Mouse (Mus musculus): ENCODE data around the gene Trim66. TPM values are rescaled to one million over a fixed set of nuclear protein-coding genes. Genes with fewer than 3 reads are reported as not detected.

The Trim66 gene
- 0.23 and 0.25 TPM in 2 replicates for polyA plus RNA-seq (2015; fragmentation: Nextera tagmentation; extraction: Ambion mirVana)

- no peaks in the 10 kb centered on the region for H3K36me3 ChIP-seq
- no peak within 1 kb of the TSS for H3K4me3 ChIP-seq
- H3K9ac ChIP-seq (replicated peaks) = no peak within 1 kb of the TSS
- peaks cover 12% of the 10 kb centered on the region for H3K4me1 ChIP-seq
- no peak for ATAC-seq (replicated peaks)
- WGBS = 91% methylated on average over 4 of the region's 4 CpGs
- H3K27me3 ChIP-seq = no peaks in the 10 kb centered on the region
- H3K4me2 ChIP-seq (replicated peaks) = no peak within 1 kb of the TSS
- peak within 1 kb of the TSS; percentile 1; the same call in 1 of the 2 replicates for H3K27ac ChIP-seq (replicated peaks)
- H3K9me3 ChIP-seq = no peaks in the 10 kb centered on the region
Measured at GRCm38 (mm10) chr7:109508034-109508433, at the start of gene Trim66. Trim66 (minus strand) TSS chr7:109508134.

- Histone ChIP-seq H3K4me1 (no peaks in the 10 kb centered on the region), H3K27me3 (no peaks in the 10 kb centered on the region), H3K36me3 (no peaks in the 10 kb centered on the region), H3K4me3 (no peak overlapping the region), H3K27ac (replicated peaks) (no peak overlapping the region), H3K9ac (replicated peaks) (no peak overlapping the region), H3K9me3 (no peaks in the 10 kb centered on the region), H3K4me2 (replicated peaks) (no peak overlapping the region)
- WGBS = 93% methylated on average over 5 of the region's 5 CpGs
- ATAC-seq (replicated peaks) = no peak
Measured at GRCm38 (mm10) chr7:109546726-109547125, 38.8 kb upstream of the Trim66 start.

GRCm38 (mm10) chr7:109546186-109546585 is 38.3 kb upstream of the Trim66 start:
- no peak overlapping the region for H3K27ac ChIP-seq (replicated peaks)
- no peaks in the 10 kb centered on the region for H3K36me3 ChIP-seq
- H3K27me3 ChIP-seq = no peaks in the 10 kb centered on the region
- WGBS = 88% methylated on average over 2 of the region's 2 CpGs
- ATAC-seq (replicated peaks) = no peak
- H3K4me2 ChIP-seq (replicated peaks) = no peak overlapping the region
- no peaks in the 10 kb centered on the region for H3K4me1 ChIP-seq
- H3K9me3 ChIP-seq = no peaks in the 10 kb centered on the region
- H3K4me3 ChIP-seq = no peak overlapping the region
- H3K9ac ChIP-seq (replicated peaks) = no peak overlapping the region

- no peaks in the 10 kb centered on the region for H3K36me3 ChIP-seq
- H3K27ac ChIP-seq (replicated peaks) = no peak overlapping the region
- no peak for ATAC-seq (replicated peaks)
- WGBS = 66% methylated on average over 10 of the region's 10 CpGs
- no peaks in the 10 kb centered on the region for H3K9me3 ChIP-seq
- H3K4me3 ChIP-seq = no peak overlapping the region
- H3K27me3 ChIP-seq = no peaks in the 10 kb centered on the region
- no peaks in the 10 kb centered on the region for H3K4me1 ChIP-seq
- no peak overlapping the region for H3K9ac ChIP-seq (replicated peaks)
- no peak overlapping the region for H3K4me2 ChIP-seq (replicated peaks)
Measured at GRCm38 (mm10) chr7:109545255-109545993, 37.5 kb upstream of the Trim66 start.

- WGBS = 80% methylated on average over 5 of the region's 5 CpGs
- no peak overlapping the region for H3K4me2 ChIP-seq (replicated peaks)
- H3K27me3 ChIP-seq = no peaks in the 10 kb centered on the region
- no peaks in the 10 kb centered on the region for H3K36me3 ChIP-seq
- H3K4me3 ChIP-seq = no peak overlapping the region
- ATAC-seq (replicated peaks) = no peak
- no peak overlapping the region for H3K9ac ChIP-seq (replicated peaks)
- H3K9me3 ChIP-seq = no peaks in the 10 kb centered on the region
- no peak overlapping the region for H3K27ac ChIP-seq (replicated peaks)
- H3K4me1 ChIP-seq = no peaks in the 10 kb centered on the region
Measured at GRCm38 (mm10) chr7:109544792-109545191, 36.9 kb upstream of the Trim66 start.

- H3K4me2 ChIP-seq (replicated peaks) = no peak overlapping the region
- no peaks in the 10 kb centered on the region for H3K27me3 ChIP-seq
- no peaks in the 10 kb centered on the region for H3K9me3 ChIP-seq
- no peak for ATAC-seq (replicated peaks)
- no peak overlapping the region for H3K4me3 ChIP-seq
- 92% methylated on average over 3 of the region's 3 CpGs for WGBS
- H3K27ac ChIP-seq (replicated peaks) = no peak overlapping the region
- no peaks in the 10 kb centered on the region for H3K4me1 ChIP-seq
- no peaks in the 10 kb centered on the region for H3K36me3 ChIP-seq
- no peak overlapping the region for H3K9ac ChIP-seq (replicated peaks)
Measured at GRCm38 (mm10) chr7:109542364-109542628, 34.4 kb upstream of the Trim66 start.

- peaks cover 5% of the 10 kb centered on the region for H3K4me1 ChIP-seq
- H3K27ac ChIP-seq (replicated peaks) = no peak overlapping the region
- ATAC-seq (replicated peaks) = no peak
- H3K36me3 ChIP-seq = no peaks in the 10 kb centered on the region
- H3K4me3 ChIP-seq = no peak overlapping the region
- no peaks in the 10 kb centered on the region for H3K9me3 ChIP-seq
- 94% methylated on average over 10 of the region's 10 CpGs for WGBS
- no peaks in the 10 kb centered on the region for H3K27me3 ChIP-seq
- H3K4me2 ChIP-seq (replicated peaks) = no peak overlapping the region
- no peak overlapping the region for H3K9ac ChIP-seq (replicated peaks)
Measured at GRCm38 (mm10) chr7:109541609-109542363, 33.9 kb upstream of the Trim66 start.

- Histone ChIP-seq H3K27me3 (no peaks in the 10 kb centered on the region), H3K27ac (replicated peaks) (no peak overlapping the region), H3K4me2 (replicated peaks) (no peak overlapping the region), H3K36me3 (no peaks in the 10 kb centered on the region), H3K9ac (replicated peaks) (no peak overlapping the region), H3K4me1 (peaks cover 14% of the 10 kb centered on the region), H3K9me3 (no peaks in the 10 kb centered on the region), H3K4me3 (no peak overlapping the region)
- no peak for ATAC-seq (replicated peaks)
Measured at GRCm38 (mm10) chr7:109540902-109541301, 33.0 kb upstream of the Trim66 start.

GRCm38 (mm10) chr7:109536451-109536946 is 28.6 kb upstream of the Trim66 start:
- H3K9ac ChIP-seq (replicated peaks) = no peak overlapping the region
- 23% methylated on average over 4 of the region's 4 CpGs for WGBS
- H3K27ac ChIP-seq (replicated peaks) = peak overlapping the region; percentile 59
- H3K4me3 ChIP-seq = no peak overlapping the region
- H3K9me3 ChIP-seq = no peaks in the 10 kb centered on the region
- H3K36me3 ChIP-seq = no peaks in the 10 kb centered on the region
- peaks cover 17% of the 10 kb centered on the region for H3K4me1 ChIP-seq
- no peaks in the 10 kb centered on the region for H3K27me3 ChIP-seq
- peak; percentile 93 for ATAC-seq (replicated peaks)
- H3K4me2 ChIP-seq (replicated peaks) = no peak overlapping the region; the same call in 1 of the 2 replicates

- no peaks in the 10 kb centered on the region for H3K9me3 ChIP-seq
- no peak for ATAC-seq (replicated peaks)
- H3K27me3 ChIP-seq = no peaks in the 10 kb centered on the region
- WGBS = 99% methylated on average over 3 of the region's 3 CpGs
- peaks cover 17% of the 10 kb centered on the region for H3K4me1 ChIP-seq
- H3K27ac ChIP-seq (replicated peaks) = no peak overlapping the region
- no peak overlapping the region for H3K4me2 ChIP-seq (replicated peaks)
- no peak overlapping the region for H3K9ac ChIP-seq (replicated peaks)
- H3K4me3 ChIP-seq = no peak overlapping the region
- no peaks in the 10 kb centered on the region for H3K36me3 ChIP-seq
Measured at GRCm38 (mm10) chr7:109534921-109535320, 27.0 kb upstream of the Trim66 start.

GRCm38 (mm10) chr7:109533888-109534287 is 26.0 kb upstream of the Trim66 start:
- Histone ChIP-seq H3K27ac (replicated peaks) (no peak overlapping the region), H3K27me3 (no peaks in the 10 kb centered on the region), H3K4me3 (no peak overlapping the region), H3K9ac (replicated peaks) (no peak overlapping the region), H3K4me2 (replicated peaks) (no peak overlapping the region), H3K4me1 (peaks cover 17% of the 10 kb centered on the region), H3K9me3 (no peaks in the 10 kb centered on the region), H3K36me3 (no peaks in the 10 kb centered on the region)
- no peak for ATAC-seq (replicated peaks)
- WGBS = 80% methylated on average over 4 of the region's 4 CpGs

- Histone ChIP-seq H3K4me1 (peaks cover 17% of the 10 kb centered on the region), H3K9me3 (no peaks in the 10 kb centered on the region), H3K27ac (replicated peaks) (no peak overlapping the region), H3K36me3 (no peaks in the 10 kb centered on the region), H3K9ac (replicated peaks) (no peak overlapping the region), H3K4me2 (replicated peaks) (no peak overlapping the region), H3K4me3 (no peak overlapping the region), H3K27me3 (no peaks in the 10 kb centered on the region)
- no peak for ATAC-seq (replicated peaks)
- 83% methylated on average over 4 of the region's 4 CpGs for WGBS
Measured at GRCm38 (mm10) chr7:109533129-109533528, 25.2 kb upstream of the Trim66 start.
